Mouse (Mus musculus) liver, embryonic 14.5 days (tissue): Measurements from ENCODE around the gene Jak2. TPM values are rescaled to one million over a fixed set of nuclear protein-coding genes. Genes with fewer than 3 reads are reported as not detected.

Experiments used
- ATAC-seq: fragments of 200-750 bp; cut with Nextera tagmentation; 2 replicates; pipeline ENCODE4 v1.8.0; 2017; ENCODE audit warnings: moderate number of reproducible peaks, mild to moderate bottlenecking, moderate library complexity; ENCODE audit not compliant: insufficient read depth
- DNase-seq, 3 experiments: peaks; one replicate each; pipeline ENCODE4 v3.0.0-alpha.2; 2012 to 2013; ENCODE audit warnings: low read depth in 3 of 3, low spot score in 3 of 3
- H3K27ac ChIP-seq: fragments of 300-500 bp; sonication (generic); 2 replicates; pipeline ENCODE4 v1.5.1; 2014; ENCODE audit warnings: moderate library complexity, mild to moderate bottlenecking, control low read depth, inconsistent platforms
- H3K27me3 ChIP-seq: fragments of 300-500 bp; sonication (generic); 2 replicates; pipeline ENCODE4 v1.6.1; 2014; ENCODE audit warnings: mild to moderate bottlenecking, low read length, moderate library complexity; ENCODE audit not compliant: control insufficient read depth, insufficient read depth
- H3K36me3 ChIP-seq: fragments of 300-500 bp; sonication (generic); replicated peaks from 2 replicates; pipeline ENCODE4 v1.6.1; 2014; ENCODE audit warnings: low read depth; ENCODE audit not compliant: control insufficient read depth, insufficient read depth
- H3K4me1 ChIP-seq, 2 experiments: fragments of 200-500 bp in 1 of 2; fragments of 300-500 bp in 1 of 2; sonication (generic) in 1 of 2; replicated peaks; 2 replicates each; pipeline ENCODE4 v1.6.1; 2012 to 2014; ENCODE audit warnings: antibody characterized with exemption in 1 of 2, inconsistent platforms in 1 of 2, low read length in 1 of 2; ENCODE audit not compliant: control insufficient read depth in 2 of 2, insufficient read depth in 2 of 2
- H3K4me2 ChIP-seq: fragments of 300-500 bp; sonication (generic); 2 replicates; pipeline ENCODE4 v1.6.1; 2014; ENCODE audit warnings: low read depth, mild to moderate bottlenecking, control low read depth, moderate library complexity
- H3K4me3 ChIP-seq, 2 experiments: fragments of 200-500 bp in 1 of 2; fragments of 300-500 bp in 1 of 2; sonication (generic) in 1 of 2; 2 replicates each; pipeline ENCODE4 v1.5.1; 2012 to 2014; ENCODE audit warnings: low read depth in 2 of 2, low read length in 2 of 2, mild to moderate bottlenecking in 2 of 2, control low read depth in 1 of 2, inconsistent platforms in 1 of 2, moderate library complexity in 1 of 2; ENCODE audit not compliant: insufficient read depth in 1 of 2
- H3K9ac ChIP-seq: fragments of 300-500 bp; sonication (generic); replicated peaks from 2 replicates; pipeline ENCODE4 v1.6.1; 2014; ENCODE audit warnings: mild to moderate bottlenecking, control low read depth, moderate library complexity
- H3K9me3 ChIP-seq: fragments of 300-500 bp; sonication (generic); 2 replicates; pipeline ENCODE4 v1.6.1; 2016; ENCODE audit warnings: low read length, mixed read lengths; ENCODE audit not compliant: control insufficient read depth
- CTCF ChIP-seq: IDR thresholded peaks from 2 replicates; pipeline ENCODE4 v1.5.1; 2016; ENCODE audit warnings: antibody characterized with exemption, low read depth, control low read depth
- EP300 ChIP-seq: IDR thresholded peaks from 2 replicates; pipeline ENCODE4 v1.6.1; 2016; ENCODE audit warnings: antibody characterized with exemption, low read depth
- WGBS: fragments of 180-500 bp; shearing (Covaris S2); extraction: QIAGEN DNeasy Blood & Tissue Kit; methylation state at CpG from one replicate; pipeline ENCODE4 v1.1.7; 2014; ENCODE audit not compliant: insufficient replicate concordance; 5-methylcytosine and 5-hydroxymethylcytosine counted together
- polyA plus RNA-seq, 2 experiments: library from polyadenylated mRNA; depleted of rRNA in 1 of 2; stranded (reverse) in 1 of 2; unstranded in 1 of 2; fragments of >200 nt; fragmentation: Nextera tagmentation in 1 of 2; extraction: Ambion mirVana in 1 of 2; gene quantifications; 2 replicates each; pipeline versions ENCODE4 v1.2.1 to v1.2.3; 2012 to 2014

Jak2 gene
- polyA plus RNA-seq, 2 experiments, result 13.9 to 16.0 TPM

- Histone ChIP-seq H3K4me3 (no peak overlapping the region), H3K27me3 (no peaks in the 10 kb centered on the region), H3K27ac (no peak overlapping the region), H3K36me3 (no peaks in the 10 kb centered on the region), H3K4me1 (no peaks in the 10 kb centered on the region), H3K9me3 (no peaks in the 10 kb centered on the region), H3K4me2 (no peak overlapping the region), H3K9ac (no peak overlapping the region)
- 47% methylated on average over 4 of the region's 4 CpGs for WGBS
- DNase-seq (no peak), ATAC-seq (no peak)
- TF ChIP-seq CTCF (no peak), EP300 (no peak)
Observed at GRCm38 (mm10) chr19:29341029-29341428, 89.4 kb downstream of the Jak2 start.

- Histone ChIP-seq H3K36me3 (no peaks in the 10 kb centered on the region), H3K9ac (no peak overlapping the region), H3K27me3 (no peaks in the 10 kb centered on the region), H3K4me3 (no peak overlapping the region), H3K27ac (no peak overlapping the region), H3K9me3 (no peaks in the 10 kb centered on the region), H3K4me1 (no peaks in the 10 kb centered on the region), H3K4me2 (no peak overlapping the region)
- ATAC-seq (no peak), DNase-seq (no peak)
- WGBS, result 57% methylated on average over 6 of the region's 6 CpGs
- TF ChIP-seq CTCF, result no peak
- no peak for TF ChIP-seq EP300
Observed at GRCm38 (mm10) chr19:29342281-29342680, 90.7 kb downstream of the Jak2 start.

- ATAC-seq, result no peak
- no peaks in the 10 kb centered on the region for H3K27me3 ChIP-seq
- no peaks in the 10 kb centered on the region for H3K9me3 ChIP-seq
- TF ChIP-seq EP300 (no peak), CTCF (no peak)
- DNase-seq, result no peak
- H3K4me2 ChIP-seq, result no peak overlapping the region
- no peak overlapping the region for H3K9ac ChIP-seq
- no peak overlapping the region for H3K27ac ChIP-seq
- H3K36me3 ChIP-seq, result no peaks in the 10 kb centered on the region
- H3K4me3 ChIP-seq, result no peak overlapping the region
- no peaks in the 10 kb centered on the region for H3K4me1 ChIP-seq
Observed at GRCm38 (mm10) chr19:29344868-29345267, 93.2 kb downstream of the Jak2 start.

GRCm38 (mm10) chr19:29345636-29346035, 94.0 kb downstream of the Jak2 start:
- no peak for DNase-seq
- Histone ChIP-seq H3K9ac (no peak overlapping the region), H3K4me3 (no peak overlapping the region), H3K27me3 (no peaks in the 10 kb centered on the region), H3K36me3 (no peaks in the 10 kb centered on the region), H3K9me3 (no peaks in the 10 kb centered on the region), H3K27ac (no peak overlapping the region), H3K4me1 (no peaks in the 10 kb centered on the region), H3K4me2 (no peak overlapping the region)
- TF ChIP-seq EP300 (no peak), CTCF (no peak)
- ATAC-seq, result no peak
- WGBS, result 76% methylated on average over 6 of the region's 6 CpGs

GRCm38 (mm10) chr19:29350991-29351390, 99.4 kb downstream of the Jak2 start:
- no peak overlapping the region for H3K4me2 ChIP-seq
- H3K4me1 ChIP-seq, result peaks cover 0 to 2% of the 10 kb centered on the region in 2 experiments; a peak in 1 of 4 replicates
- H3K27me3 ChIP-seq, result no peaks in the 10 kb centered on the region
- no peaks in the 10 kb centered on the region for H3K9me3 ChIP-seq
- WGBS, result 57% methylated on average over 5 of the region's 5 CpGs
- DNase-seq (no peak), ATAC-seq (no peak)
- TF ChIP-seq CTCF (no peak), EP300 (no peak)
- no peak overlapping the region for H3K27ac ChIP-seq
- no peak overlapping the region for H3K4me3 ChIP-seq
- H3K9ac ChIP-seq, result no peak overlapping the region
- H3K36me3 ChIP-seq, result no peaks in the 10 kb centered on the region
